In genomic region chr6:24597500-24597899, GRCm38 (mm10) we compare ENCODE assay signal across 19 mouse cellular contexts. TPM values are rescaled to one million over a fixed set of nuclear protein-coding genes. Genes with fewer than 3 reads are reported as not detected.
DNase-seq lines count a peak whose midpoint lies in the region; ATAC-seq and TF ChIP-seq lines count a peak whose summit lies in the region.
"Had no signal": no experiment of that assay in that cellular context is flagged by ENCODE, and none has a peak within 500 bp of the region (broad histone marks: within the 10 kb centered on the region; RNA-seq: fewer than 3 reads in every experiment).

Lmod2 (plus strand) TSS chr6:24597762.

- peak; percentile 68 for DNase-seq in gastrocnemius, adult 2 months
- peak; percentile 43 for DNase-seq in gastrocnemius, postnatal 10 days
- peak; percentile 85 to 86 for DNase-seq in heart, adult 9 months (ENCODE audit: low spot score in 2 of 2)
- peak; percentile 85 to 89 for DNase-seq in heart, postnatal 10 days
- no peak for DNase-seq in cerebellum, adult 8-10 months
- no peak for DNase-seq in thymus, postnatal 0 days (ENCODE audit: low spot score)
- DNase-seq: adrenal gland, postnatal 14 days; cerebellum, postnatal 14 days; layer of hippocampus, postnatal 36 days; midbrain, embryonic 14.5 days; right cerebral cortex, postnatal 14 days had no signal

- no peak for TF ChIP-seq CTCF in gastrocnemius, adult 2 months (IDR thresholded peaks at IDR 0.05)

- peak within 1 kb of the TSS; percentile 69 for H3K4me3 ChIP-seq in gastrocnemius, adult 2 months
- H3K4me3 ChIP-seq: hindbrain, embryonic 10.5 days; kidney, embryonic 15.5 days had no signal

- ATAC-seq in megakaryocyte, adult 5-6 weeks (ENCODE audit: poor library complexity, severe bottlenecking): no peak
- ATAC-seq: CD4-positive, CD25-positive, alpha-beta regulatory T cell, adult 4 months; inflammation-experienced regulatory T-cells, adult 6 months had no signal

- peak within 1 kb of the TSS; percentile 81 for H3K27ac ChIP-seq in gastrocnemius, adult 2 months
- H3K27ac ChIP-seq: hindbrain, embryonic 10.5 days; kidney, embryonic 15.5 days; liver, embryonic 14.5 days had no signal

- intact Hi-C loops in gastrocnemius, adult 2 months (cut with DNase I): no loop called here
- intact Hi-C loops in heart, postnatal 10 days (cut with DNase I): no loop called here

RNA-seq across cellular contexts. Expression of gene Lmod2, which starts in this region (rescaled TPM):
- total RNA-seq in gastrocnemius, adult 2 months (2021): 100 to 1,000 TPM; 105 to 286 TPM
- total RNA-seq in gastrocnemius, postnatal 10 days (2021): 100 to 1,000 TPM; 126 TPM
- total RNA-seq in heart, postnatal 10 days (2021): 100 to 1,000 TPM; 278 to 346 TPM
- total RNA-seq in megakaryocyte, adult 5-6 weeks (2015): not detected in 2 replicates
- total RNA-seq in megakaryocyte, adult 5-6 weeks (2017): not detected in 2 replicates
- 0.06 and 0.07 TPM in 2 replicates for polyA plus RNA-seq in thymus, postnatal 0 days (2015; fragmentation: Nextera tagmentation; extraction: Ambion mirVana)
- total RNA-seq: adrenal gland, postnatal 14 days; layer of hippocampus, postnatal 36 days; MEL had no signal
- polyA plus RNA-seq: CD4-positive, CD25-positive, alpha-beta regulatory T cell, adult 4 months; hindbrain, embryonic 10.5 days; inflammation-experienced regulatory T-cells, adult 6 months; limb, embryonic 11.5 days; midbrain, embryonic 14.5 days had no signal

Comparison
In these comparisons a context has a peak if more than half of its experiments do, and no peak if none do; other contexts are left out.
1. RNA of gene Lmod2 (total RNA-seq): 278 to 346 TPM in heart, postnatal 10 days, 105 to 286 TPM in gastrocnemius, adult 2 months and 126 TPM in gastrocnemius, postnatal 10 days; not detected in megakaryocyte, adult 5-6 weeks; every median in the first group is over 100 times any median in the second.
2. DNase-seq: peak in gastrocnemius, adult 2 months (single experiment), gastrocnemius, postnatal 10 days (single experiment), heart, adult 9 months (2 of 2) and heart, postnatal 10 days (2 of 2); none in cerebellum, adult 8-10 months (single experiment) and thymus, postnatal 0 days (single experiment).